Mouse (Mus musculus): ENCODE results near the gene Pfdn6.

- TF ChIP-seq CTCF (IDR thresholded peaks at IDR 0.05; ENCODE audit: control insufficient read depth, insufficient read depth, insufficient replicate concordance, low read depth, low read length) (no peak), POLR2A (IDR thresholded peaks at IDR 0.05; ENCODE audit: control insufficient read depth, low read depth, low read length) (no peak)
Observed at GRCm38 (mm10) chr17:33931159-33931866, 8.8 kb downstream of the Pfdn6 start.

Data from testis, adult 2 months (tissue).